Mouse (Mus musculus): Measurements from ENCODE around the gene Cdx4. TPM values are rescaled to one million over a fixed set of nuclear protein-coding genes. Genes with fewer than 3 reads are reported as not detected.

Gene Cdx4
- not detected for polyA plus RNA-seq (2014; fragmentation: Illumina TruSeq; extraction: RNeasy Lipid Tissue Mini Kit (QIAGEN cat#74804); ENCODE audit: low read depth, low replicate concordance)

DNA sequence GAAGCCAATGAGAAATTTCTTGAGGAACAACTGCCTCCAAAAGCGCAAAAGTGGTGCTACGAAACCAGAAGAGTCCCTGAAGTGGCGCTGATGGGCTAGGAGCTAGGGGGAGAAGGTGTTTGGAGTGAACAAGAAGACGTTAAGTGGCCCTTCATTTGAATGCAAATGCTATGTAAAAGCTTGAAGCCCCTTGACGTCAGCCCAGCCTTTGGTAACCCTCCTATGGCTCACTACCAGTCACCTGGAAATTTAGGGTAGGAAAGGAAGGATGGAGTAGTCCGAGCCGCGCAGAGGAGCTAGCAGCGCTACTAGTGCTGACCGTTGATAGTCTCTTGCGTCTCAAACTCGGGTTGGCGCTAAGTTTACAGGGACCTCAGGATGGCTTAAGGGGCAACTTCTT, at the start of gene Cdx4:
TSS of gene Cdx4 (plus strand) at position 253 of the 400 bp plus-strand sequence.

DNA sequence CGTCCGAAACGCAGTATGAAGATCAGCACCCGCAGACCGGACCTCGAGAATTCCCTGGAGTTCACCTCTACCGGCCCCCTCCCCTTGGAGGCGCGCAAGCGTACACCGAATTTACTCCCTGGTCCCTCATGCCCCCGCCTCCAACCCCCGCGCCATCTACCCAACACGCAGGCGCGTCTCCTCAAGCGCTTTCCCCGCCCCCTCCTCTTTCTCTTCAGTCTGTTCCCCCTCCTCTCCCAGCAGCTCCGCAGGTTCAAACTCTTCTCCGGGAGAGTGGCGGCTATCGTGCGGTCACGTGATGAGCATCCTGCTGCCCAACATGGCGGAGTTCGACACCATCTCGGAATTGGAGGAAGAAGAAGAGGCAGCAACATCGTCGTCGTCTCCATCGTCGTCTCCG, 35.1 kb downstream of the Cdx4 start, which contains the start of gene Chic1:
TSS of gene Chic1 (plus strand) at position 190 of the 400 bp plus-strand sequence.

Other genes starting within 250 kb of the Cdx4 start
- 4.7 TPM for gene Nap1l2, start 134.8 kb upstream of the Cdx4 start, polyA plus RNA-seq (2014; fragmentation: Illumina TruSeq; extraction: RNeasy Lipid Tissue Mini Kit (QIAGEN cat#74804); ENCODE audit: low read depth, low replicate concordance)
- gene Chic1, start 35.1 kb downstream of the Cdx4 start, polyA plus RNA-seq (2014; fragmentation: Illumina TruSeq; extraction: RNeasy Lipid Tissue Mini Kit (QIAGEN cat#74804); ENCODE audit: low read depth, low replicate concordance): 28.8 TPM
- not detected for gene Tsx, start 93.1 kb downstream of the Cdx4 start, polyA plus RNA-seq (2014; fragmentation: Illumina TruSeq; extraction: RNeasy Lipid Tissue Mini Kit (QIAGEN cat#74804); ENCODE audit: low read depth, low replicate concordance)
- gene Gm26992, start 100.6 kb downstream of the Cdx4 start, polyA plus RNA-seq (2014; fragmentation: Illumina TruSeq; extraction: RNeasy Lipid Tissue Mini Kit (QIAGEN cat#74804); ENCODE audit: low read depth, low replicate concordance): not detected

All from adrenal gland, adult 10 weeks (tissue).